Mouse (Mus musculus) ES-E14 (cell line): ENCODE measurements around the gene Eif5b.

Source experiments
- CHD2 ChIP-seq: IDR thresholded peaks from 2 replicates; pipeline ENCODE4 v1.6.1; 2014; ENCODE audit warnings: mild to moderate bottlenecking, low read depth, low read length, inconsistent platforms
- HCFC1 ChIP-seq: IDR thresholded peaks from 2 replicates; pipeline ENCODE4 v1.6.1; 2012; ENCODE audit warnings: low read length, inconsistent platforms, borderline replicate concordance; ENCODE audit not compliant: insufficient read depth
- MAFK ChIP-seq: IDR thresholded peaks from 2 replicates; pipeline ENCODE4 v1.6.1; 2014; ENCODE audit warnings: mild to moderate bottlenecking, low read depth, low read length, inconsistent platforms; ENCODE audit not compliant: insufficient read depth
- ZC3H11A ChIP-seq: IDR thresholded peaks from 2 replicates; pipeline ENCODE4 v1.6.1; 2012; ENCODE audit warnings: low read depth, mild to moderate bottlenecking, inconsistent platforms, low read length, borderline replicate concordance

- no peak for TF ChIP-seq HCFC1
- TF ChIP-seq CHD2, result no peak
- no peak for TF ChIP-seq MAFK
- TF ChIP-seq ZC3H11A, result no peak
Observed at GRCm38 (mm10) chr1:37958516-37958915, 39.3 kb upstream of the Eif5b start.
